Mouse (Mus musculus): ENCODE measurements around the gene Epb42.

DNA sequence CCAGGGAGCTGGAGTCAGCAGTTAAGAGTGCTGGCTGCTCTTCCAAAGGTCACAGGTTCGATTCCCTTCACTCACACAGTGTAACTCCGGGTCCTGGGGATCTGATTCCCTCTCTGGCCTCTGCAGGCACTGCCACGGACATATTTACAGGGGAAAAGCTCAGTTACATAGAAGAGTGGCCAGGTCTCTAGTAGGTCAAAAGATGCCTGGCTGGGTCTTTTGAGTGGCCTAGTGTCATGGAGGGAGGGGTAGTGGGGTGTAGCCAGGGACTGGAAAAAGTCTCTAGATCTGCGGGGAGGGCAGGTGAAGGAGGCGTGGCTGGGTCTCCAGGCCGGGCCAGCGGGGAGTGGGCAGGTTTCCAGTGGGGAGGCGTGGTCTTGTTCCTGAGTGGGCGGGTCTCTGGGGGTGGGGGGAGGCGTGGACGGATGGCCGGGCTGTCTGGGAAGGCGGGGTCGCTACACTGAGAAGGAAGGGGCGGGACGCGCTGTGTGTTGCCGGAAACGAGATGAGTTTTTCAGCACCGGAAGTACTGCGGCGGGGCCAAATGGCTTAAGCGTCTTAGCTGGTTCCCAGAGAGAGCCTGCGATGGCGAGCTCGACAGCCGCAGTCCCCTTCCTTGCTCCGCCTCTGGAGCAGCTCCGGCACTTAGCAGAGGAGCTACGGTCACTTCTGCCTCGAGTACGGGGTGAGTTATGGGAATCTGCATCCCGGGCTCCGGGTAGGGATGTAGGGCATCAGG lies 28.8 kb downstream of the Epb42 start, which contains the start of gene Ccndbp1:
- TF ChIP-seq CTCF (IDR thresholded peaks at IDR 0.05; ENCODE audit: extremely low read depth, insufficient read depth, insufficient read length, insufficient replicate concordance) (no peak), POLR2A (IDR thresholded peaks at IDR 0.05; ENCODE audit: low read depth, low read length) (peak; percentile 60; the same call in 1 of the 2 replicates)
